ENCODE assay signal across 18 mouse cellular contexts in the genomic region with DNA sequence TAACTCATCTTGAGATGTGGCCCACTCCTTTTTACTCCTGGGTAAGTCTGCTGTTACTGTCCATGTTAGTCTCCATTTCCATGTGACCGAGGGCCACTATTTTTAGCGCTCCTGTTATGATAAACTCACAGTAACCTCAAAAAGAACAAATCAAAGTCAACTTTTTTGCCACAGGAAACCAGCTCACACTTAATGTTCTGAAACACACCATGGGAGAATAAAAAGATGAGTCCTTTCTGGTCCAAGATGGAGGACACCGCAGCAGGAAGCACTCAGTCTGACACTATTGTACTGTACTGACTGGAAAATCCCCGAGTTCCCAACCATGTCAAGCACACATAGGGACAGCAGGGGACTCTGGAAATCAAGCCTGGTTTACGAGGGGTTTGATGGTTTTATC. TPM values are rescaled to one million over a fixed set of nuclear protein-coding genes. Genes with fewer than 3 reads are reported as not detected.
DNase-seq lines count a peak whose midpoint lies in the region; ATAC-seq and TF ChIP-seq lines count a peak whose summit lies in the region.
"Had no signal": no experiment of that assay in that cellular context is flagged by ENCODE, and none has a peak within 500 bp of the region (broad histone marks: within the 10 kb centered on the region; RNA-seq: fewer than 3 reads in every experiment).

No protein-coding gene starts in this region.

- H3K27me3 ChIP-seq in heart, adult 2 months (ENCODE audit: control insufficient read depth, insufficient read depth, low read length) = no peaks in the 10 kb centered on the region
- no peaks in the 10 kb centered on the region for H3K27me3 ChIP-seq in heart, embryonic 16.5 days (ENCODE audit: control insufficient read depth, insufficient read depth, low read length)
- no peaks in the 10 kb centered on the region for H3K27me3 ChIP-seq in midbrain, embryonic 16.5 days (ENCODE audit: control insufficient read depth, insufficient read depth, low read depth, low read length)
- H3K27me3 ChIP-seq: forebrain, embryonic 12.5 days had no signal

- TF ChIP-seq CTCF in heart, adult 2 months (IDR thresholded peaks at IDR 0.05) = no peak

- H3K27ac ChIP-seq in heart, adult 2 months = peak overlapping the region; percentile 57
- peak overlapping the region; percentile 70 for H3K27ac ChIP-seq in heart, embryonic 16.5 days (ENCODE audit: low read length)
- no peak overlapping the region for H3K27ac ChIP-seq in midbrain, embryonic 16.5 days (ENCODE audit: low read length)
- H3K27ac ChIP-seq: embryonic facial prominence, embryonic 10.5 days; forebrain, embryonic 12.5 days; stomach, postnatal 0 days had no signal

- DNase-seq in heart, adult 2 months = no peak
- no peak for DNase-seq in heart, adult 11 months
- DNase-seq in kidney, adult 9 months = peak; percentile 51
- no peak for DNase-seq in kidney, adult 8-10 months
- DNase-seq in kidney, postnatal 4 days = peak; percentile 21 to 32
- DNase-seq: adrenal gland, adult 2 months; cerebellum, adult 9-10 months; gastrocnemius, postnatal 25 days; layer of hippocampus, adult 9-11 months; lung, adult 18-20 months; retina, postnatal 1 day had no signal

- no peak for TF ChIP-seq EP300 in heart, adult 2 months (IDR thresholded peaks at IDR 0.05; ENCODE audit: insufficient read depth, low read depth, low read length)

- ATAC-seq in heart, embryonic 16.5 days (replicated peaks; ENCODE audit: extremely low read depth, insufficient read depth, low FRiP score) = 0 out of 2 replicates have a peak, but pooled peaks have one; percentile 41
- ATAC-seq in midbrain, embryonic 16.5 days = no peak
- ATAC-seq in erythroblast, adult 5-6 weeks (replicated peaks; ENCODE audit: low FRiP score, poor library complexity, severe bottlenecking) = no peak

- intact Hi-C loops in heart, adult 2 months (cut with DNase I) = no loop called here

- peaks cover 1% of the 10 kb centered on the region; the same call in 1 of the 2 replicates for H3K4me1 ChIP-seq in heart, adult 2 months (ENCODE audit: control insufficient read depth, insufficient read depth, low read length)
- H3K4me1 ChIP-seq in heart, embryonic 16.5 days (ENCODE audit: control insufficient read depth, insufficient read depth, low read length) = peaks cover 17% of the 10 kb centered on the region
- H3K4me1 ChIP-seq in midbrain, embryonic 16.5 days (ENCODE audit: control insufficient read depth, insufficient read depth, low read length) = no peaks in the 10 kb centered on the region
- H3K4me1 ChIP-seq: embryonic facial prominence, embryonic 10.5 days; forebrain, embryonic 12.5 days had no signal

- peak overlapping the region; percentile 10; the same call in 1 of the 2 replicates for H3K4me2 ChIP-seq in heart, embryonic 16.5 days (ENCODE audit: low read depth, low read length)
- H3K4me2 ChIP-seq in midbrain, embryonic 16.5 days (ENCODE audit: low read length) = no peak overlapping the region
- H3K4me2 ChIP-seq: forebrain, embryonic 12.5 days; liver, embryonic 11.5 days had no signal

- no peak for TF ChIP-seq POLR2A in heart, adult 2 months (IDR thresholded peaks at IDR 0.05; ENCODE audit: insufficient read depth, low read depth, low read length)

- 0 out of 2 replicates have a peak, but pooled peaks cover 2% of the 10 kb centered on the region for H3K9me3 ChIP-seq in heart, embryonic 16.5 days (replicated peaks; ENCODE audit: control insufficient read depth, low read length)
- no peaks in the 10 kb centered on the region for H3K9me3 ChIP-seq in midbrain, embryonic 16.5 days (replicated peaks; ENCODE audit: control insufficient read depth, low read length, poor library complexity, severe bottlenecking)
- H3K9me3 ChIP-seq: embryonic facial prominence, embryonic 10.5 days; forebrain, embryonic 12.5 days had no signal

- no peaks in the 10 kb centered on the region for H3K79me2 ChIP-seq in heart, adult 2 months (replicated peaks; ENCODE audit: control insufficient read depth, insufficient read depth, low read length)

- H3K36me3 ChIP-seq in heart, adult 2 months (ENCODE audit: control insufficient read depth, insufficient read depth, low read length) = no peaks in the 10 kb centered on the region
- peaks cover 21% of the 10 kb centered on the region for H3K36me3 ChIP-seq in heart, embryonic 16.5 days (ENCODE audit: control insufficient read depth, insufficient read depth)
- H3K36me3 ChIP-seq in midbrain, embryonic 16.5 days (ENCODE audit: control insufficient read depth, insufficient read depth, low read length) = peaks cover 14% of the 10 kb centered on the region

- WGBS in heart, adult 2 months = 35% methylated on average over 5 of the region's 5 CpGs
- WGBS in heart, embryonic 16.5 days = 50% methylated on average over 5 of the region's 5 CpGs
- 91% methylated on average over 5 of the region's 5 CpGs for WGBS in midbrain, embryonic 16.5 days

- no peak overlapping the region for H3K4me3 ChIP-seq in heart, adult 2 months
- no peak overlapping the region for H3K4me3 ChIP-seq in heart, embryonic 16.5 days (ENCODE audit: low read length)
- H3K4me3 ChIP-seq in midbrain, embryonic 16.5 days (ENCODE audit: low read depth, low read length) = no peak overlapping the region
- H3K4me3 ChIP-seq: embryonic facial prominence, embryonic 10.5 days; forebrain, embryonic 12.5 days had no signal

- H3K9ac ChIP-seq in heart, adult 2 months (ENCODE audit: low read depth, low read length) = no peak overlapping the region
- no peak overlapping the region for H3K9ac ChIP-seq in heart, embryonic 16.5 days (ENCODE audit: low read length)
- H3K9ac ChIP-seq in midbrain, embryonic 16.5 days (ENCODE audit: low read depth, low read length) = no peak overlapping the region
- H3K9ac ChIP-seq: forebrain, embryonic 12.5 days had no signal

RNA-seq across cellular contexts. Expression of gene Sae1, which starts 37.6 kb away (rescaled TPM):
- 10 to 100 TPM; 33.0 to 36.1 TPM for total RNA-seq in heart, adult 2 months (2021)
- 23.4 and 45.3 TPM in 2 replicates for polyA plus RNA-seq in heart, adult 2 months (2012; rRNA removed)
- polyA plus RNA-seq in heart, embryonic 16.5 days (2015; fragmentation: Nextera tagmentation; extraction: Ambion mirVana) = 211 and 235 TPM in 2 replicates
- polyA plus RNA-seq in midbrain, embryonic 16.5 days (2015; fragmentation: Nextera tagmentation; extraction: Ambion mirVana) = 239 and 255 TPM in 2 replicates
- total RNA-seq in erythroblast, adult 5-6 weeks (2015; ENCODE audit: low replicate concordance) = 19.4 and 29.5 TPM in 2 replicates
- total RNA-seq in erythroblast, adult 5-6 weeks (2017; ENCODE audit: low replicate concordance) = 61.9 and 62.0 TPM in 2 replicates

RNA-seq across cellular contexts. Expression of gene Bbc3, which starts 41.8 kb away (rescaled TPM):
- 1 to 10 TPM; 2.1 to 3.2 TPM for total RNA-seq in heart, adult 2 months (2021)
- polyA plus RNA-seq in heart, adult 2 months (2012; rRNA removed) = 2.4 and 3.3 TPM in 2 replicates
- 5.7 and 6.8 TPM in 2 replicates for polyA plus RNA-seq in heart, embryonic 16.5 days (2015; fragmentation: Nextera tagmentation; extraction: Ambion mirVana)
- polyA plus RNA-seq in midbrain, embryonic 16.5 days (2015; fragmentation: Nextera tagmentation; extraction: Ambion mirVana) = 30.0 and 31.3 TPM in 2 replicates
- total RNA-seq in erythroblast, adult 5-6 weeks (2015; ENCODE audit: low replicate concordance) = 2.3 TPM in 1 of 2 replicates, not detected in the other
- 1.5 and 7.5 TPM in 2 replicates for total RNA-seq in erythroblast, adult 5-6 weeks (2017; ENCODE audit: low replicate concordance)

RNA-seq across cellular contexts. Expression of gene Zc3h4, which starts 50.7 kb away (rescaled TPM):
- 10 to 100 TPM; 27.7 to 32.4 TPM for total RNA-seq in heart, adult 2 months (2021)
- 17.7 and 17.8 TPM in 2 replicates for polyA plus RNA-seq in heart, adult 2 months (2012; rRNA removed)
- 8.5 and 9.0 TPM in 2 replicates for polyA plus RNA-seq in heart, embryonic 16.5 days (2015; fragmentation: Nextera tagmentation; extraction: Ambion mirVana)
- polyA plus RNA-seq in midbrain, embryonic 16.5 days (2015; fragmentation: Nextera tagmentation; extraction: Ambion mirVana) = 14.2 TPM in 2 replicates
- total RNA-seq in erythroblast, adult 5-6 weeks (2015; ENCODE audit: low replicate concordance) = 37.4 and 37.7 TPM in 2 replicates
- total RNA-seq in erythroblast, adult 5-6 weeks (2017; ENCODE audit: low replicate concordance) = 82.9 and 103 TPM in 2 replicates

Comparison
In these comparisons a context has a peak if more than half of its experiments do, and no peak if none do; other contexts are left out.
1. DNase-seq: peak in kidney, adult 9 months (single experiment) and kidney, postnatal 4 days (2 of 2); none in heart, adult 2 months (0 of 2), heart, adult 11 months (single experiment) and kidney, adult 8-10 months (0 of 2).